Mouse (Mus musculus) urinary bladder, postnatal 4 days (tissue): Measurements from ENCODE around the gene Akap6.

ENCODE experiments used
- DNase-seq, 2 experiments: peaks; one replicate each; pipeline ENCODE4 v3.0.0; 2021 to 2022; ENCODE audit warnings: low spot score in 2 of 2

Akap6 gene

DNA sequence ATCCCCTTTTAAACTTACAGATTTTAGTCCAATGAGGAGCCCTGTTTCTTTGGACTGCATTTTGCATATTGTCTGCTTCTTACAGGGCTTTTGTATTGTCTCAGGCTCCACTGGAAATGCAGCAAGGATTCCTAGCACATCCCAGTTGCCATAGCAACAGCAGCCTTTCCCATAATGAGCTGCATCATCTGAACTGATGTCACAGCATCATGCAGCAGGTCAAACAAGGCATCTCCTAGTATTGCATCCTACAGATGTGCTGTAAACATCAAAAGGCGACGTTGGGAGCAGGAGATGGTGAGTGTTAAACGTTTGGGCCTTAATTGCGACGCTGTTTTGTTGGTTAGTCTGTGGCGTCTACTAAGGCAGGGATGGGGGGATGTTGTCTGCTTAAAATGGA is at the start of gene Akap6:
Gene Akap6 (plus strand): TSS at position 238 of the 400 bp plus-strand sequence.
- no peak for DNase-seq

DNA sequence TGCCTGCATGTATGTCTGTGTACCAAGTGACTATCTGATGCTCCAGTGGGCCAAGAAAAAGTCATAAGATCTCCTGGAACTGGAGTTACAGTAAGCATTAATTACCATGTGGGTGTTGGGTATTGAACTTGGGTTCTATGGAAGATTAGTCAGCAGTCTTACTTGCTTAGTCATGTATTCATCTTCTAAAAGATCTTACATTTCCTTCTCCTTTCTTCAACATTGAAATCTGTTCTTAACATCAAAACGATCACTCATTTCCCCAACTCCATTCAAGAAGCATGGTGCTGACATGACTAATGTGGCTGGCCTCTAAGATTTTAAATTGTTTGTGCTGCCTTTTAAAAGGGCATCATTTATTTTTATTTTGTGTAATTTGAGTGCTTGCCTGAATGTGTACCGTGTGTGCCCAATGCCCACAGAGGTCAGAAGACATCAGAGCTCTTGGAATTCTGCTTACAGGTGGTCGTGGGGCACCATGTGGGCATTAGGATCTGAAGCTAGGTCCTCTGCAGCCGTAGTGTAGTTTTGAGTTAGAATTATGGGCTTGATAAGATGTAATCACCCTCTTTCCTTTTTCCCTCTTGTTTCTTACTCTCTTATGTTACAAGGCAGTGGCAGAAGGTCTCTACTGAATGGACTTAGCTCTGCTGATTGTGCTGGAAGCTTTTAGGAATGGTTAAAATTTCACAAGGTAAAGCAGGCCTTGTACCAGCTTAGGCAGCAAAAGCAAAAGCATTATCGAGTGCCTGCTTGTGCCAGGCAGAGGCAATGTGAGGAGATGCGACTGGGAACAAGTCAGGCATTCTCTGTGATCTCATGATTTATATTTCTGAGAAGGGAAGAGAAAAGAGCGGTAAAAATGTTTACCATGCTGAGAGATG is 36.0 kb upstream of the Akap6 start:
- no peak for DNase-seq

DNA sequence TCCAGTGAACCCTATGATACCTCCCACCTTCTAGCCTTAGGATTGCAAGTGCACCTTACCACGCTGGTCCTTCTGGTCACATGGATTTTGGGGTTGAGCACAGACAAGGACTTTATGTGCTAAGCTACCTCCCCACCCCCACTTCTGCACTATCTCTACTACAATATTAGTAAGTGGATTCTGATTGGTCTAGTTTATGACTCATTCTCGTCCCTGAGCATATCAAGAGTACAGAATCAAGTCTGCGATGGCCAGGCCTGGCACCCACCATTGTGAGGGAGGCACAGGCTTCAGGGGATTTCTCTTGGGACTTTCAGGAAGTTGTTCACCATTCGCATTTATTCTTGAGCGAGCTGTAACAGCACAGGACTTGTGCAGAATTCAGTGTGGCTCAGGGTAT is 34.2 kb upstream of the Akap6 start:
- no peak for DNase-seq

DNA sequence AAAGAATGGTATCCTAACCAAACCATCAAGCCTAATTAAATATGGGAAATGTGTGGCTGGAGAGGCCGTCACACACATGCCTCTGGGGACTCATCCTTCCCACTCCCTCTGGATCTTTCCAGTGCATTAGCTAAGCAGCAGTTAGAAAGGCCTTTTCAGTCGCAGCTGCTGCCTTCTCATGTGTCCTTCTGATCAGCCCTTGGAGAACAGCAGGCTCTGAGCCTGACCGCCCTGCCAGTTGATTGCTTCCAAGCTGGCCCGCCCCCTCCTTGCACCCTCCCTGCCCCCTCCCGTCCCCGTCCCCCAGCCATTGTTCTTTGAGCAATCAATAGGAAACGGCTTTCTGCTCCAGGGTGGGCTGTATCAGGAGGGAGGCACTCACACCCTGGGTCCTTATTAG is 27.7 kb upstream of the Akap6 start:
- DNase-seq = peak in 1 of 2 experiments; percentile 21

DNA sequence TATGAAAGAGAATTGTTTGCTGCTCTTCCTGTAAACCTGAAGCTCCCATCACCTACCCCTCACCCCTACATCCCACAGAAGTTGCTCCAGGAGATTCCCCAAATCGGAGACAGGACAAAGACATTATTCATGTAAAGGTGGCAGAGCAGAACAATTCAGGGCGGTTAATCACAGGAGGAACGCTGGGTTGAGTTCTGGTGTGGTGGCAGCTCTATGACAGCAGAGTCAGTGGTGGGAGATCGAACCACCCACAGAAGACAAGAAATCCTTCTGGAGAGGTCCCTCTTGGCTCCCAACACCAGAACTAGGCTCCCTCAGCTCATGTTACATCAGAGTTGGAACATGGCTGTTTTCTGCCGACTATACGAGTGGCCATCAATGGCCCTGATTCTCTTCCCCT is 27.2 kb upstream of the Akap6 start:
- no peak for DNase-seq

DNA sequence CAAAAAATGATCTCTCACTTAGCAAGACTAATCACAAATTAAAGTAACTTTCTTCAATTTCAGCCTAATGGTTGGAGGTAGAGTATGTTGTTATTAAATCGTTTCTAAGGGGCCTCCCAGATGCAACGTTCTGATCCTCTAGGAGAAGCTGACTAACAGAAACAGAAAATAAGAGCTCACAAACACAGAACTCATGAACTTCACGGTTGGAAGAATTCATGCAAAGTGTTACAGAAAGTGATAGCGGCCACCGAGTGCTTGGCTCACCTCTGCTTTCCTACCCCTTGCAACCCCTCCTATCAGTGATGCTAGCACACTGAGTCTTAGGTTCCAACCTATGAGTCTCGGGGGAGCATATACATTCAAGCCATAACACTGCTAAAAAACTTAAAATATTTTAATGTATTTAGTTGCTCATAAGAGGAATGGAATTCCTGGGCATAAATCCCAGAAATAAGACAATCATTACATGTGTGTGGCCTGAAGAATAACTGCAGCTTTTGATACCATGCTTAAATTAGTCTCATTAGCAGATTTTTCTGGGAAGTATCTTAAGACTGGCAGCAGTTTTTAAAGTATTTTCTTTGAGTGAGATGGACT is 25.7 kb upstream of the Akap6 start:
- no peak for DNase-seq

DNA sequence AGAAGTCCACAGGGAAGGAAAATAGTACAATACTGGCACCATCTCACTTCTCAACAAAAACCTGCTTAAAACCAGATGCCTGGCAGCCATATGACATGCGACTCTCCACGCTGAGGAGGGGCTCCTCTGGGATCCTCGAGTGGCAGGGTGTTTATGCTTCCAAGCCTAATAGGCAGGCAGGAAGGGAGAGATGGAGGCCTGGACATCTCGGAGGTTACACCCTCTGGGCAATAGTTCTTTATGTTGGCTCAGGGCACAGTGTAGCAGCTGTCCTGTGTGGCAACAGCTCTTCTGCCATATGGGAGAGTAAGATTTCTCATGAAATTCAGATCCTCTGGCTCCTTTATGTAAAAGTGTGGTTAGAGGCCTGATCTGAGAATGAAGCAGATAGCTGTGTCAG is 24.2 kb upstream of the Akap6 start:
- no peak for DNase-seq

DNA sequence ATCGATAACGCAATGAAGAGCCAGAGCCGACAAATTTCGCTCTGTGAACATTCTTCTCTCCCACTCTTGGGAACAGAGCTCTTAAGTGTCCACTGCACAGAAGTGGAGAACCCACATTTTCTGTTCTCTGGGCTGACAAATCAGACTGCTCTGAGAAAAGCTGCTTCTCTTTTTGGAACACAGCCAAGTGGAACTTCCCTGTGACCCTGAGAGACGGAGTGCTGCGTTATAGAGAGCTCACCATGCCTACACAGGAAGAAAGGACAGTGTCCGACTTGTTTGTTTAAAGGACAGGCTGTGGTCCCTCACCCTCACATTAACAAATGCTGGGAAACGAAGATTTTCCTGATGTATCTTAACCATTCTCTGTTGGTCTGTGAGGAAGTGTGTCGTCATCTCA is 11.8 kb upstream of the Akap6 start:
- no peak for DNase-seq

DNA sequence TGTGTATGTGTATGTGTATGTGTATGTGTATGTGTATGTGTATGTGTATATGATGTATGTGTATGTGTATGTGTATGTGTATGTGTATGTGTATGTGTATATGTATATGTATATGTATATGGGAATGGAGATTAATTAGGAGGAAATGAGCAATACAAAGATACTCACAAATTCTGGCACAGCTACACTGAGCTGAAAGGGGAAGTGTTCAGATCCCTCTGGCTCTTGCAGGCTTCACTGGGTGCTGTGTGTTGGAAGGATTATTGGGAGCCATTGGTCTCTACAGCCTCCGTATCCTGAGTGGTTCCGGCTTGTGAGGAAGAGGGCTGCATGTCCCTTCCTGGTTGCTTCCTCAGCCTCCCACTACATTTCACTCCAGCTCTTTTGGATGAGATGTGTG is 10.5 kb upstream of the Akap6 start:
- no peak for DNase-seq

DNA sequence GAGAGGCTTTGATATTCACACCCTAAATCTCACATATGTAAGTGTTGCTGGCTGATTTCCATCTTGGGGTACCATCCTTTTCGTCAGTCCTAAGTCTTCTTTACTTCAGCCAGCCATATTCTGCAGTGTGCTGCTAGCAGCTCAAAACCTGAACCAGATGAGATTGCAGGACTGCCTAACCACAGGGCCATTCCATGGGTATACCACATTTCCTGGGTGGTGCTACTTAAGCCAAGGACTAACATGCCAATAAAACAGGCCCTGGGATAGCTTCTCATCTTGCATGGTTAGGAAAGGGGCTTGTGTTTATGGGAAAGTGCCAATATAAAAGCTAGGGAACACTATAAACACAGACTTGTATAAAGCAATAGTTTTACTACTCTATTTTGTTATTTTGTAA is 7.6 kb upstream of the Akap6 start:
- no peak for DNase-seq

DNA sequence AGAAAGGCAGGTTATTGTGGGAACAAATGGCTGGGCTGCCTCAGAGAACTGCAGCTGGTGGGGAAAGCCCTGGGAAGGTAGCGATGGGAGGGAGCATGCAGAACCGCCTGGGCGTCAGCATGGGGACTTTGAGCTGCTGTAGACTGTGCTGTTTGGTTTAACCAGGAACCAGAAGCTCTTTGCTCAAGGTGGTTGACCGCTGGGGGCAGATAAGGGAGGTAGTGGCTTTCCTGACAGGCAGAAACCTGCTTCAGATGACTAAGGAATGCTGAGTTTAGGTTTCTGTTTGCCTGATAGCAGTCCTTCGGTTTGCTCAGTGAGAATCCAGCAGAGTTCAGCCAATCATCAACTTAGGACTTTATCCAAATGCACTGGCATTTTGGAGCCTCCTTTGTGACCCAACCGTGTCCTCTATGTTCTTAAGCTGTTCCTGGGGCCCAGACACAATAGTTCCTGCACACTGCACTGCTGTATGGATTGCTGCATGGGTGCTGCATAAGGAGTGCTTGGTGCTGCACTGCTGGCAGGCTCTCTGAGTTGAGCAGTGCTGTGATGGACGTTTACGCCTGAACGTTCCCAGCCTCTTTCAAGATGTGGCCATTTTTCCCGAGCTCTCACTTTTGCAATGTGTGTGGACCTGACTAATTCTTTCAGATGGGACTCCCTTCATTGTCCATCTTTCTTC is 6.8 kb upstream of the Akap6 start:
- peak in 1 of 2 experiments; percentile 36 for DNase-seq

DNA sequence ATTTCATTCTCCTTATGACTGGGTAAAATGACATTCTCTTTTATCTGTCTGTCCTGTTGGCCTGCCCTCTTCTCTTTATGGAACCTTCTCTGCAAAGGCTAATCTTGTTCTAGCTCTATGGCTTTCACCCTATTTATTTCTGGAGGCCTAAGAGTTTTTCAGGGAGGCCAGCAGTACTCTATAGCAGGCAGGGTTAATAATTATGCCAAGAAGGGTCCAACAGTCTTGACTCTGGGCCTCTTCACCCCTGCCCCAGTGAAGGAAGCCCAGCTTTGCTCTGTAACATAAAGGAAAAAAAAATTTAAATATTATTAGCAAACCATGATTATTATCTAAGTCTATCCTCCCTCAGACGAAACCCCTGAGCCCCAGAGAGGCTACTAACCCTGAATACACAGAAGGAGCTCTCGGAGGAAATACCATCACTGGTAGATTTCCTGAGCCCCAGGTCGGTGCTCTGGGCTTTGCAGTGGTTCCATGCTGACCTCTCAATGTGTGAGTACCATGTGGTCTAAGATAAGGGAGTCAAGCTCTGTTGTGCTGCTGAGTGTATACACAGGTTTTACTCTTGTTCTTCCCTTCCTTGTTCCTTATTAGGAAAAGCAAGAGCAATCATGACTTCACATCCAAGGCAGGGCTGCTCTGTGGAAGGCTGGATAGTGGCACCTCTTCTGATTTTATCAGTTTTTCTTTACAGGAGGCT is 1.6 kb upstream of the Akap6 start:
- DNase-seq = no peak

DNA sequence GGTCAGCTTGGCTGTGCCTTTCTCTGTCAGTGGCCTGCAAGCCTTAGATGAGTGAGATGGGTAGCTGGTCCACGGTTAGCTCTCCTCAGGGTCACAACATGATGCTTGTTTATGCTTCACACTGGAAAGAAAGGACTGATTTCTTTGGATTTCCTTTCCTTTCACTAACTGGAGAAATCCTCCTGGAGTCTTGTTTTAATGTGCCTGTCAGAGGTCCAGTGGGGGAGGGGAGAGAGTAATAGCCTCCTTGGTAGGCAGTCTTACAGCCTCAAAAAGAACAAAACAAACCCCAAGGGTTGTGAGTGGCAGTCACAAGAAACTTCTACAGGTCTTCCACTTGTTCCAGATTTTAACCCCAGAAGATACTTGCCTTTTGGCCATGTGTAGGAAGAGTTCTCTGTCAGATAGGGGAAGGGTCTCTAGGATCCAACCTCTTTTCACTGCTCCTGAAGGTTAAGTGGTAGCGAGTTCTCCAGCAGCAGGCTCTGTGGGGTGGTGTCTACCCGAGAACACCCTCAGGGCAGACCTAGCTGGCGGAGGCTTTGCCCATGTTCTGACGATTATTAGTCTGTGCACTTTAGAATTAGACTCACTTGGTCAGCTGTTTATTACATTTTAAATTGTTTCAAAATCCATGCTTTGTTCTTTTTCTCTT is 780 bp upstream of the Akap6 start:
- DNase-seq = no peak

DNA sequence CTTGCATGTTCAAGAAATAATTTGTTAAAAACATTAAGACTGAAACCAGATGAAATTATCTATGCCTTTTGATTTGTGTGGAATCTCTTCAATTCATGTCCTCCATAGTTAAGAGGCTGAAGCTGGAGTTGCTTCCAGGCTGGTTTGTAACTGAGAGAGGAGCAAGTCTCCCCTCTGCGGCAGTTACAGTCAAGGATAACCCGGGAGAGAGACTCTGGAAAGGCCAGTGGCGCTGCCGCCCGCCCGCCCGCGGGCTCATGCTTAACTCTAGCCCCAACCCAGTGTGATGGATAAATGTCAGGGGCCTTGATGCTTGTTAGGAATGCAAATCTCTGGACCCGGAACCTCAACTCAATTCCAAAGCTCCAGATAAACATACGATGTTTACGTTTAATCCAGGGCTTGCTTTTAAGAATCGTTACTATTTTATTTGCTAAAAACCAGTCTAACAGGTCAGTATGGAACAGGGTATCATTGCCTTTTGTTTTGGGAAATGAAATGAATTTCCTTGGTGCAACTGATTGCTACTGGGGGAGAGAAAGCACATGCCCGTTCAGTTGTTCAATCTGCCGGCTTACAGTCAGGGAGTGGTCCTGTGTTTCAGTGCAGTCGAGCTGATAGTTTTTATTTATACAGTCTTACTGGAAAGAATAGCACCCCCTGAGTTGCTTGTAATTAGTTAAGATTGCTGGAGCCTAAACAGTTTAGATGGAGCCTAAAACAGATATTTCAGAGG is 946 bp downstream of the Akap6 start:
- DNase-seq = no peak

DNA sequence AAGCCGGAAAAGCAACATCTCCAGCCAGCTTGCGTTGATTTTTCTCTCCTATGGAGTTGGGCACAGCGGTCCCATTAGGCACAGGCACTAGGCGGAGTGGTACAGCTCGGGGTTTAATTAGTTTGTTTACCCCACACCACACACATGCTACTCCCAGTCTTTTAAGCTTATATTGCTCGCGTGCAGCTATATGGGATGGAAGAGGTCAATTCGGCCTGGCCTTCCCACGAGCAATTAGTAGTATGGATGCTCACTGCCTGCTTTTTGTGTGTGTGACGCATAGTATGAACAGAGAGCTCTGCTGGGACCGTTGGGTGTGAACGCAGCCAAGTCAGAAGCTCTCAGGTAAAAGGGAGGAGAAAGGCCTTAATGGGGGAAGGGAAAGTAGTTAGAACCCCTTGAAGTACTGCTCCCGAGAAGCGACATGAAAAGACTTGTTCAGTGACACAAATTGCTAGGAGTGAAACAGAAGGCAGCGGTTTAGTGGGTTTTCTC is 1.6 kb downstream of the Akap6 start:
- DNase-seq = no peak

DNA sequence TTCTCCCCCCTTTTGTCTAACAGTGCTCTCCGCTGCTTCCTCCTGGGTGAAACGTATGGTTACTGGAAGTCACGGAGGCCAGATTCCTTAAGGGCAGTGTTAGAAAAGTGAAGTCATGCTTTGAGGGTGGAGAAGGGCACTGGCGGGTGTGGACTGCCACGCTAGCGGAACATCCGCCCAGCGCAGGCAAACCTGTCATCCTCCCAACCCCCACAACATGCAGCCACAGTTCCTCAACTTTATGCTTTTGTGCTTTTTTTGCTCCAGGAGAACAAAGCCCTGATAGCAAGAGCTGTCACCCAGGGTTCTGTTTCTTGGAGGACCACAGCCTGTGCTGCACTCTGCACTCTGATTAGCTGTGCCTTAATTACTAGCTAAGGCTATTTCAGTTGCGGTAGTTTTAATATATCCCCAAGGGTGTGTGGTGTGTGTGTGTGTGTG is 2.0 kb downstream of the Akap6 start:
- DNase-seq = peak in 1 of 2 experiments; percentile 30

DNA sequence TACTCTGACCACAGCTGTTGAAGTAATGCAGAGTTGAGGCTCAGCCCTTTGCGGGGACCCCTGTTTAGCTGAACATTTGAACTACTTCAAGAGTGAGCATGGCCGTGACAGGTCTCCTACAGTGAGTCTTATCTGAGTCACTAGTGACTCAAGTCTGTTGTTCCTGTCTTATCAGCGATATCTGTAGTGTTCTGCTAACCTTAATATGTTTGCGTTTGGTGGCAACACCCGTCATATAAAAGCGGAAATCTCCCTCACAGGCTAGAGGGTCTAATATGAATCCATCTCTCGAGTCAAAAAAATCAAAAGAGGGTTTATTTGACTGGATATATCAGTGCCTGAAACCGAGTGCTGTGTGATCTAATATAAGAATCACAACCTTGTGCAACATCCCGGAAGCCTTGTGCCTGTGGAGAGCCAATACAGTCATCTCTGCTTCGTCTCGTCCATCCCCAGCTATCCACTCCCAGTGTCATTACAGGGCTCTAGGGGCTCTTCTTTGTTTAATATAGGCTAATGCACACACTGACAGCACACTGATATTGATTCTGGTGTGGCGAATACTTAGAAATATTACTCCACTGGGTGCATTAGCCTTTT is 3.3 kb downstream of the Akap6 start:
- no peak for DNase-seq

DNA sequence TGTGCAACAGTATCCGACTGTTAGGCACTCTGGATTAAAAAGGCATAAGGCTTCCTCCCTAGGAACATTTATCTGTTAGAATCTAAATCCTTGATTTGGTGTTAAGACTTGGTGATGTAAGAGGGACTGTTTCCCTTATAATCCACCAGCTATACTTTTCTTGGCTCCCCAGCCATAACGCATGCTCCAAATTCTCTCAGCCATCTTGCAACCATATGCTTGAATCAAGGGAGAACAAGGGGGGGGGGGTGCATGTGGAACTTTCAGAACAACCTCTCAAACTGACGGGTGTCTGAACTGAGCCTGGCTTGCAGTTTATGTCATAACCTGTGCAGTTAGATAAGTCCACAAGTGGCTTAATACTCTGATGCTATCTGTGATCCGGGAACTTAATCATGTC is 4.9 kb downstream of the Akap6 start:
- DNase-seq = no peak

DNA sequence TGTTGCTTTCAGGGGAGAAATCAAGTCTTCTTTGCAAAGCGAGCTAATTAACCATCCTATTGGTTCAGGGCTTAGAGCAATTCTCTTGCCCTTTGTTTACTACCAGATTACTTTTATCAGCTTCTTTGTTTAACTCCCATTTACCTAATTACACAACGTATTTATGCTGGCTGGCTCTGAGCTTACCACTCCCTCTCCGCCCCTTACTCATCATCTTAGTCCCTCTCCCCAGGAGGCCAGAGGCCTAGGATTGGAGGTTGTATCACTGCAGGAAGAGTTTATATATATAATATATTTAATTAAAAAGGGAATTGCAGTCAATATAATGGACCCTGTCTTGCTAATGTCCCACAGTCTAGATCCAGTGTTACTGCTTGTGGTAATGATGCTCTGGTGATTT is 5.6 kb downstream of the Akap6 start:
- DNase-seq = no peak

DNA sequence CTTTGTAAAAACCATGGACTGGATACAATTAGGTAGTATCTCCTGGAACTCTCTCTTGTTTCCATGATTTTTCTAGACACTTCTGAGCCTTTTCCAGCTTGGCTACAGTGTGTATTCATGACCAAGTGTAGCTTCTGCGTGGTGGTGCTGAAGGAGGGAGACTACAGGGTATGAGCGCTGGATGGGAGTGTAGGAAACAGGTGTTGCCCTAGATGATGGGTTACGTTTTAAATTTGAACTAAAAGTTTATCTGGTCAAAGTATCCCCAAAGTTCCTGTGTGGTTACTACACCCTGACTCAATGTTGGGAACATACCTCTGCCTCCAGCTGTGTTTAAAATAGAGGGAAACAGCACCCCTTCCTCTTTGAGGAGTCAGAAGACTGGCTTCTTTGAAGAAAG is 12.2 kb downstream of the Akap6 start:
- no peak for DNase-seq
